Mouse (Mus musculus) bone marrow, adult 2 months (tissue): Measurements from ENCODE around the gene Nmnat3.

Experiments
- CTCF ChIP-seq: fragments of 200-500 bp; IDR thresholded peaks from 2 replicates; pipeline ENCODE4 v1.5.1; 2011; ENCODE audit warnings: low read length, control low read depth; ENCODE audit not compliant: control insufficient read depth, insufficient read depth
- POLR2A ChIP-seq: fragments of 200-500 bp; IDR thresholded peaks from 2 replicates; pipeline ENCODE4 v1.6.1; 2011; ENCODE audit warnings: low read depth, mild to moderate bottlenecking, control low read depth, low read length, borderline replicate concordance; ENCODE audit not compliant: control insufficient read depth

DNA sequence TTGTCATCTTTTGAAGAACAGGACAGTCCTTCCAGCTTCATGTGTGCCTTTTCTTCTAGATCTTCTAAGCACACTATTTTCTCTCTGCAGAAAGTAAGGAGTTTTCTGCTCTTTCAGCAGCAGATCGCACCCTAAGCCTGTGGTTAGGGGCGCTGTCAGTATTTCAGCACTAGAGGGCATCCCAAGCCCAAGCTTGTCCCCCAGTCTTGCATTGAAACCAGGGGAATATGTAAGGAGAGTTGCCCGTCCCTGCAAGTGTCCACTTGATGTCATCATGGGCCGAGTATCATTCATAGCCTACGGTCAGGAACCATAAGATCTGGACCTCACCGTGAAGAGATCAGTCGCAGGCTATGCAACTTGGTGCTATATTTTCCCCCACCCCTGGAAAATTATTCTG lies 130.7 kb downstream of the Nmnat3 start:
- no peak for TF ChIP-seq POLR2A
- TF ChIP-seq CTCF: no peak
